Mouse (Mus musculus) midbrain, embryonic 15.5 days (tissue): ENCODE measurements around the gene Mcpt9. TPM values are rescaled to one million over a fixed set of nuclear protein-coding genes. Genes with fewer than 3 reads are reported as not detected.

Experiments used
- polyA plus RNA-seq: library from polyadenylated mRNA; unstranded; fragments of >200 nt; fragmentation: Nextera tagmentation; extraction: Ambion mirVana; gene quantifications from 2 replicates; pipeline ENCODE4 v1.2.1, GENCODE M21; 2015

Gene Mcpt9
- polyA plus RNA-seq, 1 experiment from 2014 or later, result not detected

Other genes with a start within 250 kb of the Mcpt9 start
- 5.7 and 6.2 TPM in 2 replicates for gene Adcy4, start 246.4 kb downstream of the Mcpt9 start, polyA plus RNA-seq
- 2.3 and 2.7 TPM in 2 replicates for gene Ripk3, start 241.6 kb downstream of the Mcpt9 start, polyA plus RNA-seq
- gene Nfatc4, start 207.4 kb downstream of the Mcpt9 start, polyA plus RNA-seq, result 8.4 and 10.8 TPM in 2 replicates
- gene Nynrin, start 176.5 kb downstream of the Mcpt9 start, polyA plus RNA-seq, result 12.4 and 13.6 TPM in 2 replicates
- 0.19 and 0.20 TPM in 2 replicates for gene Cbln3, start 146.1 kb downstream of the Mcpt9 start, polyA plus RNA-seq
- 10.9 and 11.4 TPM in 2 replicates for gene Khnyn, start 145.5 kb downstream of the Mcpt9 start, polyA plus RNA-seq
- gene Sdr39u1, start 130.2 kb downstream of the Mcpt9 start, polyA plus RNA-seq, result 169 and 175 TPM in 2 replicates
- gene Cma1, start 85.8 kb downstream of the Mcpt9 start, polyA plus RNA-seq, result 0.37 and 1.6 TPM in 2 replicates
- not detected in 2 replicates for gene Cma2, start 79.5 kb downstream of the Mcpt9 start, polyA plus RNA-seq
- gene Mcpt1, start 12.5 kb downstream of the Mcpt9 start, polyA plus RNA-seq, result not detected in 2 replicates
- gene Mcpt2, start 11.5 kb upstream of the Mcpt9 start, polyA plus RNA-seq, result not detected in 2 replicates
- 0.15 TPM in 1 of 2 replicates, not detected in the other for gene Mcpt4, start 31.8 kb upstream of the Mcpt9 start, polyA plus RNA-seq
- not detected in 2 replicates for gene Mcpt8, start 54.8 kb upstream of the Mcpt9 start, polyA plus RNA-seq
- gene Ctsg, start 72.1 kb upstream of the Mcpt9 start, polyA plus RNA-seq, result not detected in 2 replicates
- gene Gzme, start 90.1 kb upstream of the Mcpt9 start, polyA plus RNA-seq, result not detected in 2 replicates
- not detected in 2 replicates for gene Gzmd, start 102.1 kb upstream of the Mcpt9 start, polyA plus RNA-seq
- gene Gzmg, start 129.1 kb upstream of the Mcpt9 start, polyA plus RNA-seq, result not detected in 2 replicates
- not detected in 2 replicates for gene Gzmn, start 144.1 kb upstream of the Mcpt9 start, polyA plus RNA-seq
- gene Gzmf, start 180.9 kb upstream of the Mcpt9 start, polyA plus RNA-seq, result not detected in 2 replicates
- gene Gzmc, start 204.2 kb upstream of the Mcpt9 start, polyA plus RNA-seq, result not detected in 2 replicates
- not detected in 2 replicates for gene Gzmb, start 231.8 kb upstream of the Mcpt9 start, polyA plus RNA-seq